Mouse (Mus musculus): ENCODE results near the gene Rapgef4.

Gene Rapgef4

DNA sequence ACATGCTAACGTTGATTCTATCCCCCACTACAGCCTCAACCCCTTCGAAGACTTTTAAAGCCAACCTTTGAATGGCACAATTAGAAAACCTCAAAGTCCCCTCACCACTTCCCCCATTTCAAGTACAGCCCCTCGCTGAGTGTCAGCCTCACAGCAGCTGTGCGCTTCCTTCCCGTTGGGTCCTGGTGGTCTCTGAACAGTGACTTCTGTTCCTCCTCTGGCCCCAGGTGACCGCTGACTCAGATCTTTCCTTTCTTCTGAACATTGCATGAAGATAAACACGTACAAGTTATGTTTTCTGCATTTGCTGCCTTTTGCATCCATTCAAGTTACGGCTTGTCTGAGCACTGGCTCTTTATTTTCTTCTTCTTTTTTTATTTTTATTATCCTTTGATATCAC is 98.1 kb downstream of the Rapgef4 start:
- peak; percentile 43 for DNase-seq

- peak; percentile 56 for DNase-seq
These were observed 101.8 kb downstream of the Rapgef4 start for GRCm38 (mm10) chr2:72082846-72083245.

DNA sequence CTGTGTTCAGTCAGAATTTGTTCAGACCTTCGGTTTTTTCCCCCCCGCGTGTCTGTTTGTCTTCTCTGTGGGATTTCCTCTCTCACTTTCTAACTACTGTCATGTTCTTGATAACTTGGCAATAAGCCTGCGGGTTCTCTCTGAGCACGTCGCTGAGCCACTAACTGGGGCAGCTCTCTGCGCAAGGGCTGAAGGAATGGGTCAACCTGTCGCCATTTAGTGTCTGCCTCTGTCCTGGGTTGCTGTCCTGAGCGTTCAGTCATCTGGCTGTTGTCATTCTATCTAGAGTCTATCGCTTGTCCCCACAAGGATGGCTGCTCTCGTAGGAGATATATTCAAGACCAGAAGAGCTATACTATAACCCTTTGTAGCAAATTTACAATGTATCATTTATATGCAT is 107.8 kb downstream of the Rapgef4 start:
- DNase-seq, result no peak

DNA sequence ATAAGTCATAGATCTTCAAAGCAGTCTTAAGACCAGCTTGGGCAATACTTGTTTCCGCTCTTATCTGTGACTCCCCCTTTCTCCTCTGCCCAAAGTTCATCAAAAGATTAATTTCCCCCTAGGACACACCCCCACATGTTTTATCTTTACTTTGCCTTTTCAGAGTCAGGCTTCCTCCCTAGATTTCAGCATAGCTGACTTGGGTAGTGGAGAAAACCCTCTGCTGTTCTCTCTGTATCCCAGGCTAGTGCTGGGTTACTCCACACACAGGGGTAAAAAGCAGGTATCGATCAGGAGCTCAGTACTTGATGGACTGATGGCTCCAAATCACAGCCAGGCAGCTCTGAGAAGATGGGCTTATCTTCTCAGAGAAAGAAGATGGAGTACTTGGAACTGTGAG is 109.0 kb downstream of the Rapgef4 start:
- no peak for DNase-seq

DNA sequence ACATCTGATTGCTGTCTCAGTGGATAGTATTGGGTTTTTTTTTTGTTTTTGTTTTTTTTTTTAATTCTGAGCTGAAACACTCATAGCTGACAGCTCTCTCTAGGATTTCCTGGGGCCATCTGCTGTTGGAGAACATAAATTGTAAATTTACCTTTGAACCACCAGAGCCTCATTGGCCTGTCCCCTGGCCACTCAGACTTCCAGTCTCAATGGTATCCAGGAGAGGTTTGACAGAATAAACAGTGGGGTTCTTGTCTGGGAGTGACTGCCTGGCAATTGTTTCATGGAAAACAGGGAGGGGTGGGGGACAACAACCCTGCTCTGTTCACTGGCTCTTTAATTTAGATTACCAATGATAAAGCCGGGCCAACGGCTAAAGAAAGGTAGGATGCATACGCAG is 111.0 kb downstream of the Rapgef4 start:
- no peak for DNase-seq

GRCm38 (mm10) chr2:72093402-72094037 is 112.5 kb downstream of the Rapgef4 start:
- no peak for DNase-seq

DNA sequence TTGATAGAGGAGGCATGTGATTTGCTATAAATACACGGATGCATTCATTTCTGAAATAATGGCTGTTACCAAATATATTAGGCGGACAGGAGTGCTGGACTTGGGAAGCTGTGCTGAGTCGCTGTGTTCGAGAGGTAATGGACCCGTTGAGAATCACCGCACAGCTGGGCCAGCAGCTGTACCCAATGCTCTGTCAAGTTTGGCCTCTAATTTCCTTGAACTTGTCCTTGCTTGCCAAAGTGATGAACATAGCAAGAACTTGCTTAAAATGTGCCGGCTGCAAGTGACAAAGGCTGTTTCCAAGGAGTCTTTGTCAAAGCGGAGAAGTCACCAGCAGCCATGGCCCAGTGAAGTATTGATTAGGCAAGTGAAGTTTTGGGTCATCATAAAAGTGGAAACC is 113.0 kb downstream of the Rapgef4 start:
- no peak for DNase-seq

DNA sequence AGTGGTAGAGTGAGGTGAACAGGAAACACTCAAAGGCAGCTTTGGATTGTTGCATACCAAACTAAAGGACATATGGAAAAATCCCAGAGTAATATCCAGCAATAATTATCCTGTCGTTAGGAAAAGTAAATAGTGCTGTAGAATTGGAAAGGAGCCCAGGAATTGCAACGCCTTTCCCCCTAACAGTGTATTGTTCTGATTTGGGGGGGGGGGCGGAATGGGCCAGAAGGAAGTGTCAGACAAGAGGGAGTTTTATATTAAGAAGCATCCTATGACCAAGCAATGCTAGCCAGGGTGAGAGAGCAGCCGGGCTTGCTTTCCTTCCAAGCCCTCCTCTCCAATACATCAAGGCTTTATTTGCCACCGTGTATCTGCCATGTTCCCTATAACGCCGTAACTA is 113.4 kb downstream of the Rapgef4 start:
- no peak for DNase-seq

GRCm38 (mm10) chr2:72095002-72095401 is 114.0 kb downstream of the Rapgef4 start:
- no peak for DNase-seq

DNA sequence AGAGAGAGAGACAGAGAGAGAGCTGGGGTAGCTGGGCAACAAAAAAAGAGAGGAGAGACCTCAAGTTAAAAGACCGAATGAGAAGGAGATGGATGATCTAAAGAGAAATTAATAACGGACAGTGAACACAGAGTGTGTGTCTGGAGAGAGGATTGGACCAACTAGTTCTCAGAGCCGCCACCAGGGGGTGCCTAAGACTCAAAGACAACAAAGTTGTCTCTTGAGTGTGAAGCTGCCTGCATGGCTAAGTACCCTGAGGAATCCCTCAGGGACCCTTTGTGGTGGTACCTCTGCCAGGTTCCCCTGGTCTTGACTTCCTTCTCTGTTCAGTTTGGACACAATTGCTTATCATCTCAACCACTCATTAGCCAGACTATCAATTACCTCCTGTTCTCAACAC is 115.3 kb downstream of the Rapgef4 start:
- peak; percentile 93 for DNase-seq

DNA sequence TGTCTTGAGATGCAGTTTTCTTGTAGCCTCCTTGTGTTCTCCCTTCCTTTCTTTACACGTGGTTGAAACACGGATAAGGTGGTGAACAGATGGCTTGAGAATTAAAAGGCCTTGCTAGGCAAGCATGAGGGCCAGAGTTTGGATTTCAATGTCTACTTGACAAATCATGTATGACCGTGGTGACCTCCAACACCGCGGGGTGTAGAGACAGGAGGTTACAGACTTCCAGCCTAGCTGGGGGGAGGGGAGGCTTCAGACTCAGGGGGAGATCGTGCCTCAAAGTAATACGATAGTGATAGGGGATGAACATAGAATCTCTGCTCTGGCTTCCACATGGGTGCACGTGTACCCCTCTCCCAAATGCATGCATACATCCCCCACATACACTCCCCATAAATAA is 117.3 kb downstream of the Rapgef4 start:
- no peak for DNase-seq

DNA sequence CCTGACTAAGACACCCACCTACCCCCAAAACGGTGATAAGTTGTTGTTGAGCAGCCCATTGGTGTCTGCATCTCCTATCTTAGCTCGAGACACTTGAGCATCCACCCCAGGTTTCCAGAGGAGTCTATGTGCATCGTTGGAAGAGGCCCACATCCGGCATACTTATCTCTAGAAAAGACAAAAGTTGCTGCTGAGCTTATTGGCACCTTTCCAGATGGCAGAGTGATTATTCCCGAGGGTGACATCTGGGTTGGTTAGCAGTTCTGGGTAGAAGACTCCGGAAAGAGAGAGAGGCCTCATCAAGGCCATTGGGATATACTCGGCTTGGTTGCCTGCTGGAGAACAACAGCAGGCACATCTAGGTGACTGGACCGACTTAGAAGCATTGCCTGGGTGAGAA is 123.6 kb downstream of the Rapgef4 start:
- DNase-seq, result no peak

GRCm38 (mm10) chr2:72107525-72108180 is 126.6 kb downstream of the Rapgef4 start:
- DNase-seq, result no peak

DNA sequence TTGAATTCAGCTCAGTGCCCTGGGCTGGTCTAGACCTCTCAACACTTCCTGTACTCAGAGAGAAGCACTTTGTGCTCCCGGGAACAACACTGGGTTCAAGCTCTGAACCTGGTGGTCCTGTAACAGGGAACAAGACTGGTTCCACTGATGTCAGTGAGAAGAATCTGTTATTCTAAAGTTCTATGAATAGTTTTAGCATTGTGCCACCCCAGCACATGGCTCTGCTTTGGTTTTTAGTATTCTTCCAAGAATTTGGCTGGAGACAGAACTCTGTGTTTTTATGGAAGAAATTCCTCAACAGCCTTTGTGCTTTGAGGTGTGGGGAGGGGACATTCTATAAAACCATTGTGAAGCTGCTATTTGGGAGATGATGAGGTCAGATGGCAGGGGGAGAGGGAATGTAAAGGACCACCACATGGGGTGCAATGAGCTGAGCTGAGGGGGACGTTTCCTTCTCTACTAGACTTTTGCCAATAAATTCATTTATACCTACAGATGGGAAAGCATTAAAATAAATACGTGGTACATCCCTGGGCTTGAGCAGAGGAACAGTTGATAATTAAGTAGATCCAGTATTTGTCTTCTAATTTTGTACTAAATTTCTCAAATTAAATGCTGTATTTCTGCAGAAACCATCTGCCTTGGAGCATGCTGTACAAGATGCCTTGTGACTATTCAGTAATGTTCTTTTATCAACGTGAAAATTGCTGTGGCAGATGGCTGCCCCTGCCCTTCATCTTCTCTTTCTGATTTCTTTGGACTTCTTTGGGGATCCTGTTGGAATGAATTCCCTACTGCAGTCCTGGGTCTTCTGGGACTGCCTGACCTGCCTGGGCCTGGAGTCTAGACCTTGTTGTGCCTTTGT is 127.6 kb downstream of the Rapgef4 start:
- no peak for DNase-seq

- DNase-seq, result no peak
These were observed 129.4 kb downstream of the Rapgef4 start for GRCm38 (mm10) chr2:72110404-72110803.

- DNase-seq, result no peak
These were observed 132.7 kb downstream of the Rapgef4 start for GRCm38 (mm10) chr2:72113716-72114115.

DNA sequence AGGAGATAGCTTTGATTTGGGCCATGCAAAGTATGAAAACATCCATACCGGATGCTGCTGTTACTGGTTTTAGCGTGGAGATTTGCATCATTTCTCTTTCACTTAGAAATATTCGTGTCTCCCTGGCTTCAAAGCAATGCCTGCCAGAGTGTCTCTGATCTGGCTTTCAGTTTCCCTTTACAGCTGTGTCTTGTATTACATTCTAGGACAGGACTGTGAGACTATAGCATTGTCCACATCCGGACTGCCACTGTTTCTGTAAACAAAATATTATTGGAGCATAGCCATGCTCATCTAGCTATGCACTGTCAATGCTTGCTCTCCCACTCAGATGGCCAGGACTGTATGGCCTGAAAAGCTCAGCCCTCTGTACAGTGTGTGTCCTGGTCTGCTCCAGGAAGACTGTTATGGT is 133.1 kb downstream of the Rapgef4 start:
- no peak for DNase-seq

DNA sequence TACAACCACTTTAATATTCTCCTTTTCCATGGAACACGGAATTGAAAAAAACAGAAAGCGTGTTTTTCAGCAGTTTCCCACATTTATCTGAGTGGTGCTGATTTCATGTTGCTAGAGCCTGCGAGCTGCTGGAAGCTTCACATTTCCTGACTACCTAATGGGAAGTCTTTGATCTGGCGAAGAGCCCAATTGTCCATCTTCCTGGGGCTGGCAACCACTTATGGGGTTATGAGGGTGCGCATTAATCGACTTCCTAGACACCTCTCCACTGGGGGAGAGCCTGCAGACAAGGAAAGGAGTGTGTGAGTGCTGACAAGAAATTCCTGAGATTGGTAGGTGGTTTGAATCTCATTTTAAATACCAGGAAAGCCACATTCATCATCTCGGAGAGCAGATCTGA is 135.1 kb downstream of the Rapgef4 start:
- no peak for DNase-seq

GRCm38 (mm10) chr2:72116698-72117097 is 135.7 kb downstream of the Rapgef4 start:
- DNase-seq, result no peak

GRCm38 (mm10) chr2:72117138-72118011 is 136.3 kb downstream of the Rapgef4 start:
- DNase-seq, result peak; percentile 65

- no peak for DNase-seq
These were observed 139.2 kb downstream of the Rapgef4 start for GRCm38 (mm10) chr2:72120211-72120610.

DNA sequence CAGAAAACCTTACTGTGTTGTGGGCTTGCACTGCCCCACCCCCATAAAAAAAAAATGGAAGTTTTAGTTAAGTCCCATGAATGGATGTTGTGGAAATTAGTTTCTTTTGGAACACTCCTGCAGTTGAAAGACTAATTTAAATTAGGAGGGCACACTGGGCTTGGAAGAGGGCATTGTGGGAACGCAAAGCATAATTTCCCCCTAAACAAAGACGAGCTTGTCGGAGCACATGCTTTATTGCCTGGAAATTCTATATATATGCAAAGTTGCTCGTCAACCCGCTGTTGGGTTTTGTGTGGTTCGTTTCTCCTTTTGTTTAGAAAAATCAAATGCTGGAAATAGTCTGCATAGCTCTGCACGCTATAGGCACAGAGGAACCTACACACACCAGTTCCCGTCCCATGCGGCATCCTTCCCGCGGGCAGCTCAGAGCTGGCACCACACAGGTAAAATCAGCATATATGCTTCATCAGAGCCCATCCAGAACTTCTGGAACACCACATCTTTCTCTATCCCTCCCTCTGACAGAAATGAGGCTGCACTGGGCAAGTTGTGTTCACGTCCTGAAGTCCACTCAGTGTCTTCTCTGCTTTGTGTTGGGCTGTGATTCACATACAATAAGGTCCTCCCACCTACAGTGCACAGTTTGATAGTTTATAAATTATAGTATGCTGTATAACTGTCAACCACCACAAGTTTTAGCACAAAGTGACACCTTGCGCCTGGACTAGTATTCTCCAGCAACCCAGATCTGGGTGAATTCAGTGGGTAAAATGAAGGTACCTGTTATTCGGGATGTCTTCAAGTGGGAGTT is 141.6 kb downstream of the Rapgef4 start:
- no peak for DNase-seq

Measured in thymus, postnatal 4 days (tissue).